Comparison of ENCODE assay signal across 17 mouse cellular contexts in the genomic region with DNA sequence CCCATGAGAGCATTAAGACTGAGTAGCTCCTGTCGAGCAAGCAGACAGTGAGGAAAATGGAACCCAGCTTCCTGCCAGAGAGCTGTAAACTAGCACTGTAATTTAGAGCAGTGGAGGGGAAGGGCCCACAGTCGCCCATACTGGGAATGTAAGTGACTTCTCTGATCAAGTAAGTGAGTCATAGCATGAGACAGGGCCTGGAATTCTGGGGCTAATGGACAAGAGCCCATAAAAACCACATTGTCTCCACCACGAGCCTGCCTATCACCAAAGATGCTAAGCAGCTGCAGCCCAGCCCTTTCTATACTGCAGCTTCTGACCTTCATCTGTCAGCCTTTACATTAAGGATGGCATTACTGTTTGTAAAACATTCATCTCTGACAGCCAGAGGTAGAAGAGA.
"Had no signal": no experiment of that assay in that cellular context is flagged by ENCODE, and none has a peak within 500 bp of the region (broad histone marks: within the 10 kb centered on the region; RNA-seq: fewer than 3 reads in every experiment).

No protein-coding gene starts in this region.

- H3K4me1 ChIP-seq: limb, embryonic 15.5 days; liver, embryonic 13.5 days; lung, embryonic 15.5 days; neural tube, embryonic 15.5 days had no signal

- H3K9me3 ChIP-seq: limb, embryonic 15.5 days; liver, embryonic 13.5 days; lung, embryonic 15.5 days; neural tube, embryonic 15.5 days had no signal

- H3K27me3 ChIP-seq: limb, embryonic 15.5 days; liver, embryonic 13.5 days; lung, embryonic 15.5 days; megakaryocyte, embryonic 14.5 days; neural tube, embryonic 15.5 days had no signal

- H3K4me3 ChIP-seq: left cerebral cortex, adult 2 months; limb, embryonic 15.5 days; liver, embryonic 13.5 days; lung, embryonic 15.5 days; megakaryocyte, embryonic 14.5 days; neural tube, embryonic 15.5 days had no signal

- H3K27ac ChIP-seq: left cerebral cortex, adult 2 months; limb, embryonic 15.5 days; liver, embryonic 13.5 days; lung, embryonic 15.5 days; macrophage; neural tube, embryonic 15.5 days had no signal

- H3K9ac ChIP-seq: limb, embryonic 15.5 days; liver, embryonic 13.5 days; liver, postnatal 0 days; lung, embryonic 15.5 days; neural tube, embryonic 15.5 days had no signal

- H3K4me2 ChIP-seq: limb, embryonic 15.5 days; liver, embryonic 13.5 days; lung, embryonic 15.5 days; midbrain, embryonic 11.5 days; neural tube, embryonic 15.5 days had no signal

- ATAC-seq: liver, postnatal 0 days had no signal

- DNase-seq: kidney, adult 18-20 months; kidney, postnatal 10 days; kidney, postnatal 4 days; liver, embryonic 13.5 days; liver, postnatal 0 days; lung, postnatal 14 days; right cerebral cortex, adult 18-20 months; spleen, adult 18-20 months; thymus, adult 18-20 months; thymus, postnatal 25 days had no signal
